Mouse (Mus musculus) cerebellum, postnatal 10 days (tissue): ENCODE results near the gene Khdrbs2.
A peak's percentile ranks its signal among the peaks of the same experiment; 100 is the strongest.

Source experiments
- DNase-seq, 2 experiments: peaks; one replicate each; pipeline ENCODE4 v3.0.0; 2021; ENCODE audit warnings: mixed read lengths in 2 of 2

Khdrbs2 gene

DNA sequence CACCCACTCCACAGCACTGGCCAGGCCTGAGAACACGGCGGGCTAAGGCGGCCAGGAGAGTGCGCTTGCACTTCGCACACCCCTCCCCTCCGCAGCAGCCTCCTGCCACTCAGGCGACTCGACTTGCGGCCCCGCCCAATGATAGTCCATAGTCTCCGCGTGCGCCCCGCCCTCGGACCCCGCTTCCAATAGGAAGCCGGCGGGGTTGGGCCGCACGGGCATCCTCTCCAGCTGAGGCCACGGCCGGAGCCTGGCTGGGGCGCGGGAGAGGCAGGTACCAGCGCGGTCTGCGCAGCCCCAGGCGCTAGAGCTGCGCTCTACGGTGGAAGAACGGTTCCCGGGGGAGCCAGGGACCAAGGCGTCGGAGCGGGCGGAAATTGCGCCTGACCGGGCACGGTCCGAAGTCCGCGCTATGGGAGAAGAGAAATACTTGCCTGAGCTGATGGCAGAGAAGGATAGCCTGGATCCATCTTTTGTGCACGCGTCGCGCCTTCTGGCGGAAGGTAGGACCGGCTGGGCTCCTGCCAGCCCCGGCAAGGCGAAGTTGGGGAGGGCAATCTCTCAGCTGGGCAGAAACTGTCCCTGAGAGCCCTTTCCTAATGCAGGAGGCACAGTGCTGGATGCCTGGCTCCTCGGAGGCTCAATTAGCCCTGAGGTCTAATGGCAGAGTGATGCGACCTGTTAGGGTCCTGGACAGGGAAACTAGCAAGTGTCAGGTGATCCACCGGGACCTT is at the start of gene Khdrbs2:
Gene Khdrbs2 (plus strand): TSS at position 209 of the 734 bp plus-strand sequence.
- DNase-seq: peak; percentile 96 to 98

GRCm38 (mm10) chr1:32174566-32174965 is 2.1 kb downstream of the Khdrbs2 start:
- peak; percentile 41 to 81 for DNase-seq

DNA sequence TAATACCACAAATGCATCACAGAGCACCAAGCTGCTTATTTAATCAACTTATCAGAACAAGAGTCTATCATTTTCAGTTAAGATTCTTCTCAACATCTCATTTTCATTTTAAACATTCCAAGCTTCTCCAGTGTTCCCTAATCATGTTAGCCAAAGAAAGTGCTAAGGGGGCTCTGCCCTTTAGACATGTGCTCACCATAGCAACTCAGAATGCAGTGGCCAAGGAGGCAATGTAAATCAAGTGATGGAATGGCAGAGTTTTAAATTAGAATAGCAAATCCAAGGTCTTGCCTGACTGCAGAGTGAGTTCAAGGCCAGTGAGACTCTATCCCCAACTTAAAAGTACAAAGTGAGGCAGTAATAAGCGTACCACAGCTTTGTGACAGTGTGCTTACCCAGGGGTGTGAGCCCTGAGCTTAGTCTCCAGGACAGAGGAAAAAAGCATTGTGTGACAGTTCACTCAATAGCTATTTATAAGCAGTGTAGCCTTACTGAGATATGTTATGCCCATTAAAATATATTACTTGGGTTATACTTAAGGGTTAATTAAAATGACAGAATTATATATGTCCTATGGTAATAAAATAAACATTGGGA is 27.2 kb downstream of the Khdrbs2 start:
- no peak for DNase-seq

DNA sequence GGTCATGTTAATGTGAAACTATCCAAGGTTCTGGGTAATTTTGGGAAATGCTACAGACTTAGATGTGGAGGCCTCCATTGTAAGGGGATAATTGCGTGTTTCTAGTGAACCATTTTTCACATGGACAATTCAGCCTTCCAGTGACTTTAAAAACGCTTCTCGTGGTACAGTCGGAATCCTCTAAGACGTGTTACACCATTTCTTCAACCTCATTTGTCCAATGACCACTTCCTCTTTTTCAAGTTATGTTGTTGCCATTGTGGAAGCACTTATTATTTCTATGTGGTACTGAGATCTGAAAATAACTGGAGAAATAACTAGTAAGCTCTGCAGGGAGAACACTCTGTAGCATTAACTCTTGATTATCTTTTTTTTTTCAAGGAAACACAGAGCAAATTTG is 75.9 kb downstream of the Khdrbs2 start:
- no peak for DNase-seq

DNA sequence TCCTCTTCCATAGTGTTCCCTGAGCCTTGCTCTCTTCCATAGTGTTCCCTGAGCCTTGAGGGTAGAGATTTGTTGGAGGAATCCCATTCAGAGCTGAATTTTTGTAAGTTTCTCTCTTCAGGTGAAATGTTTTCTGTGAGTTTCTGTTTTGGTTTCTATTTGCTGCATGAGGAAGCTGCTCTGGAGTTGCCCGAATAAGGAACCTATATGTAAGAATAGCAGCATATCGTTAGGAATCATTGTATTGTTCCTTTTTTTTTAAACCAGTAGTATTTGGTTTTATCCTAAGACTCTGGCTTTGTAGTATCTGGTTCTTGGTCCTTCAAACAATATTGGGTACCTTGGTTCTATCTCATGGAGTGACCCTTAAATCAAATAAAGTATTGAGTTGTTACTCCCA is 77.1 kb downstream of the Khdrbs2 start:
- DNase-seq: no peak

GRCm38 (mm10) chr1:32250337-32250736 is 77.8 kb downstream of the Khdrbs2 start:
- DNase-seq: no peak

DNA sequence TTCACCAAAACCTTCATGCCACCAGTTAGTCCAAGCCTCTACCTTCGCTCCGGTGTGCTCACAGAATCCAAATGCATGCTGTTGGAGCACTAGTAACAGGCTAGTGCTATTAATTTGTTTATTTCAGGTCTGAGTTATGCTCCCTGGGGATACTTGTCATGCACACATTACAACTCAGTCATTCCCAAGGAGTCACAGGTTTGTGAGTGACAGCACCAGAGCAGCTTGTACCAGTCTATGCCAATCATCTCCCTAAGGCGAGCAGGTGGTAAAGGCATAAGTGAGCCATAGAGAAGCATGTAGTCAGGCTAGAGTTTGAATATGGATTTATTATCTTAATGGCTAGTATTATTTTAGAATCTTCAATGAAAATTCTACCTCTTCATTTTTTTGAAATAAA is 86.4 kb downstream of the Khdrbs2 start:
- no peak for DNase-seq

DNA sequence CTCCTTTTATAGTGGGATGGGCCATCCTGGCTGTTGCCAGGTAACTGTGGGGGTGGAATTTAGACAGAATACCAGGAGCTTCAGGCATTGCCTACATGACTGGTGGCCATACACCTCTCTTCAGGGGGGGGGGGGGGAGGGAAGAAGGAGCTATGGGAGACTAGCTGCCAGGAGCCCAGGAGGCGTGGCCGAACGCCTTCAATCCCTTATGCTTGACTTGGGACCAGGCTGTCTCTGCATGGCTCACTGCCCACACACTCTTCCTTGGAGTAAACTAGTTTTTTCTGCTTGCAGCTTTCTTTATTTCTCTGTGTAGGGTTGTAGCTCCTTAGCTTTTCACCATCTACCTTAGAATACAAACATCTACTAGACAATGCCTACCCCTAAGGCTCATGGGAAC is 98.0 kb downstream of the Khdrbs2 start:
- peak; percentile 58 to 69 for DNase-seq

- DNase-seq: no peak
Measured at GRCm38 (mm10) chr1:32294702-32295101, 122.2 kb downstream of the Khdrbs2 start.

DNA sequence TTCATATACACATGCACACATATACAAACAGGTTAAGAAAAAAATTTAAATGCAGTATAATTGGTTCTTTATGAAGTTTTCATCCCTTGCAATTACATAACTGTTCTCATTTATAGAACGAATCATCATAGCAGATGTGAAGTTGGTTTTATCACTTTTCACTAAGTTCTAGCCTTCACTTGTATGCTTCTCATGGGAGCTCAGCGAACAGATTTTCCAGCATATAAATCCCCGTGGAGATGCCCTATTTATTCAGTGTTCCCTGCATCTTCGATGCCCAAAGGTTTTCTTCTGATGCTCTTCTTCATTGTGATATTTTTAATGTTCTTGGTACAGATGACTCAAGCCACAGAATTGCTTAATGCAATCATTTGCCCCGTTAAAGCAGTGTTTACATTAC is 128.9 kb downstream of the Khdrbs2 start:
- DNase-seq: no peak

- DNase-seq: no peak
Measured at GRCm38 (mm10) chr1:32309074-32309473, 136.6 kb downstream of the Khdrbs2 start.

DNA sequence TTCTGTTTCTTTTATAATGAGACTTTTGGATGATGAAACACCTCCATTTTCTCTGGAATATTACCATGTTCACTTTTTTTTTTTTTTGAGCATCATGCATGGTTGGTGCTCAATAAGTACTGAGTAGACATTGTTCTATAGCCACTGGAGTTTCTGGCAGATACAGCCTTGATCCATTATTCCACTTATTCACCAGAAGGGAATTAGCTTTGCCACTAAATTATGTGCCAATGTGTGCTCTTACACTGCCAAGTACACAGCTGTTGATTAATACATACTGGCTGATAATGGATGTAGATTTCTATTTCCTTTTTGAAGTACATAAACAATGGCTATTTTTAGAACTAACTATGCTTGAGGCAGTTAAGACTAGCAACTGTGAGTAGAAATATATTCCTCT is 137.1 kb downstream of the Khdrbs2 start:
- DNase-seq: no peak

DNA sequence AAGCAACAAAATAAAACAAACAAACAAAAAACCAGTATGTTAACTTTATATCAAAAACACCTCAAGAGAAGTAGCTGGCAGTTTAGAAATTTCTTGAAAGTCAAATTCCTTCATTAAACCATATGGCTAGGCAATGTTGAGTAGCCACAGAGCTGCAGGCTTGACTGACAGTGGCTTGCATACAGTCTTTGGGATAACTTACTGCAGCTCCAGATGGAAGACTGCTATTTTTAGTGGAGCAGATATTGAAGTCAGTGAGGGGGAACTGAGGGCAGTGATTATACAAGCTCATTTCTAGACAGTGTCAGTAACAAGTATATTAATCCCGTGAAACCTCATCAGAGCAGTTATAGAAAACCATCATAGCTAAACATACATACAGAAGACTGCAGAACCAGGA is 166.6 kb downstream of the Khdrbs2 start:
- DNase-seq: no peak

DNA sequence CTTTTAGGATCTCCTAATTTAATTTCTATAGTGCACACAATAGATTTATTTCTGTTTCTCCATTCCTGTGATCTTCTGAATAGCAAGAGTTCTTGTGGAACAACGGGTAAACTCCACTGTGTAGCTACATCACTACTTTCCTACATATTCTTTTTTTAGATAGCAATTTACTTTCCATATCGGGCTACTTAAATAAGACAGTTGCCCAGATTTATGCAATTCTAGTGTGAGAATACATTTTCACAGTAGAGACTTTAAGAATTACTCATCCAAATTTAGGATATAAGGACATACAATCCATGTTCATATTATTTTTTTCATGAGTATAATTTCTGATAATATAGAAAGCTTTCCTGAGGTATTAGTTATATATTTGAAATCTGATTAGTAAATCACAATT is 175.0 kb downstream of the Khdrbs2 start:
- DNase-seq: no peak

GRCm38 (mm10) chr1:32352076-32352475 is 179.6 kb downstream of the Khdrbs2 start:
- no peak for DNase-seq

GRCm38 (mm10) chr1:32363539-32363938 is 191.0 kb downstream of the Khdrbs2 start:
- no peak for DNase-seq

GRCm38 (mm10) chr1:32397553-32397952 is 225.0 kb downstream of the Khdrbs2 start:
- DNase-seq: no peak

DNA sequence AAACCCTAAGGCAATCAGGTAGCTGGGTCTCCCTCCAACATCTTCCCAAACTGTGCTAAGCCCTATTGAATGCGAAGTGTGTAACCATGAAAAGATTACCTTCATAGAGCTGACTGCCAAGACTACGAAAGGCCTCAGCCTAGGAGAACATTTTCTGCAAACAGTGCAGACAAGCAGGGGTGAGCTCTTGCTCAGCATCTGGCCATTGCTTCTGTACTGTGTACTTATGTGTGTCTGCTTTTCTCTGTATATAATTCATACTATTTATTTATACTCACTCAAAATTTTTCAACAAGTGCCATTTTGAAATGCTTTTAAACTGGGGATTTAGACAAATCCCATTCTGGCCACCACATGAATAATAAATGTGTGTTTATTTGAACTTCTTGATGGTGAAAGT is 235.1 kb downstream of the Khdrbs2 start:
- no peak for DNase-seq

DNA sequence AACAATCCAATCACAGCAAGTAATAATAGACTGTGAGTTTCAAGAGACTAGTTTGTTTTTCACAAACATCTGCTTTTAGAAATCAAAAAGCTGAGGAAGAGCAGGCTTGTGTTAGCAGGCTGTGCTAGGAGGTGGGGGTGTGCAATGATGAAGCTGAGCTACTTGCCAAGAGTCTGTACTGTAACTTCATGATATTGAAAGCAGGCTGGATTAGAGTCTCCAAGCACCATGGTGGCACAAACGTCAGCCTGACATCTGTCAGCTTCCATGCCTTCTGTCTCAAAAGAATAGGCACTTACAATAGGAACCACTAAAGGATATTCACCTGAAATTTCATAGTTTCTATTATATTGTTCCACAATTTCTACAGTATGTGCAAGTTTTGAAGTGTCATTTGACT is 255.9 kb downstream of the Khdrbs2 start:
- peak in 1 of 2 experiments; percentile 6 for DNase-seq

GRCm38 (mm10) chr1:32429493-32429892 is 257.0 kb downstream of the Khdrbs2 start:
- no peak for DNase-seq

DNA sequence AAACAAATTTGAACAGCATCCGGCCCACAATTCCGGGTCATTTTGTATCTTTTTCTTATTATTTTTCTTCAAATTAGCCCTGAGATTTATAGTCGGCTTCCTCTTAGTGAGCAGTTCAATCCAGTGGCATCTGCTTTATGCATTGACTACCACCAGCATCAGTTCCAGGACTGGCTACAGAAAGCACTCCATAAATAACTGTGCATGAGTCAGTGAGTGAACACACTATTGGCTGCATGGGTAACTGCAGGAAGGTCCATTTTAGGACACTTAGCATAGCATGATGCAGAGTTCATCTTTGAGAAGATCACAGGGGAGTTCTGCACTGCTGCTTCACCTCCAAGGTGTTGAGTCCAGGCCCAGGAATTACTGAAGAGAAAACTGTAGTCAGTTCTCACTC is 258.0 kb downstream of the Khdrbs2 start:
- DNase-seq: no peak

DNA sequence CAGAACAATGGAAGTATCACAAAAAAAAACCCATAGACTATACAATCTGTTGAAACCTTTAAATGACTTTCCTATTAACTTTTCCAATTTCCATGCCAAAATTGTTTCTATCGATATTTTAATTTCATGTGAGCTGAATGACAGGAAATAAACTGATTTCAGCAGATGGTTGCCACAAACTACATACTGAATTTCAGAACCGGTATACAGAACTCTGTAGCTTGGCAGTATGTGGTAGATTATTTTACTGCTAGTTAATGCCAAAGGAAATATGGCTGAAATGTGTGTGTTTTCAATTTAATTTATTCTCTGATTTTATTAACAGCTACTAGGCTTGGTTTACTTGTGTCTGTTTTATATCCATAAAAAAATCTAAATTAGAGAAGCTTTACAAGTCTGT is 260.6 kb downstream of the Khdrbs2 start:
- DNase-seq: no peak

DNA sequence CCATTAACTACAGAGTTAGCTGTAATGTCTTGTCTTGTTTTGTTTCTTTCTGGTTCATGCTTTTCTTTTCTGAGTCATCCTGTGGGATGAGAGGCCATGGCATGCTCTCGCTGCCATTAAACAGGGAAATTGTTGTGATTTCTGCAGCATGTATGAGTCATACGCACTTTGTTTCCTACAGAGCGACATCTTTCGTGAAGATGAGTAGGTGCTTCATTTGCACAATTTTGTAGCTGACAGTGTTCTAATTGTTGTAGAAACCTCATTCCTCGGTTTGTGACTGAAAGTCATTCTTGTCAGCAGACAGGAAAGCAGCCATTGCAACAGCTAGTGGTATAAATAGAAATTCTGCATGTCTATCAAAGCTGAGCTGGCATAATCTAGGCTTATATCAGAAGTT is 271.4 kb downstream of the Khdrbs2 start:
- DNase-seq: no peak

- DNase-seq: peak; percentile 67 to 69
Measured at GRCm38 (mm10) chr1:32463103-32463516, 290.6 kb downstream of the Khdrbs2 start.

- no peak for DNase-seq
Measured at GRCm38 (mm10) chr1:32471022-32471421, 298.5 kb downstream of the Khdrbs2 start.
